Mouse (Mus musculus): ENCODE results near the gene Lrp6. TPM values are rescaled to one million over a fixed set of nuclear protein-coding genes. Genes with fewer than 3 reads are reported as not detected.

Lrp6 gene
- total and polyA plus RNA-seq, 3 experiments, result 16.5 to 50.0 (median 48.7) TPM

DNA sequence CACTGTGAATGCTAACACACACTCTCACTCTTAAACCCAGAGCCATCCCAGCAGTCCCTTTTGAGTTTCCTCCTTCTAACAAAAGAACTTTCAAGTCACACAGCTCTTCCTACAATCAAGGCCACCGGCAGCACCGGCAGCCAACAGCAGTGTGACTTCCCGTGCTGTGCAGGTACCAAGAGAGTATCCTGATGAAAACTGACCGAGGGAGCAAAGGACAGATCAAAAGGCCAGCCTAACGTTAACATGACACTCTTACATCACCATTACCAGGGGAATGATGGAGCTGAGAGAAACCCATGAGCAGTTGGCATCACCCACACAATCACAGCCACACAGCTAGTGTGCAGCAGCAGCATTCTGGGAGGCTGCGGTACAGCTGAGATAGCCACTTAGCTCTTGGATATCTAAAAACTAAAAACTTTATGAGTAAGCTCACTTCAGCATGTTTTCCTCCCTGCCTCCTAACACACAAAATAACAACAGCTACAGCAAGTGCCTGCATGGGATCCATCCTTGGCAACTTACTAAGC lies 39.1 kb downstream of the Lrp6 start:
- Histone ChIP-seq H3K4me3 (no peak overlapping the region), H3K27ac (no peak overlapping the region)
- WGBS, result 21% methylated on average over 6 of the region's 6 CpGs

DNA sequence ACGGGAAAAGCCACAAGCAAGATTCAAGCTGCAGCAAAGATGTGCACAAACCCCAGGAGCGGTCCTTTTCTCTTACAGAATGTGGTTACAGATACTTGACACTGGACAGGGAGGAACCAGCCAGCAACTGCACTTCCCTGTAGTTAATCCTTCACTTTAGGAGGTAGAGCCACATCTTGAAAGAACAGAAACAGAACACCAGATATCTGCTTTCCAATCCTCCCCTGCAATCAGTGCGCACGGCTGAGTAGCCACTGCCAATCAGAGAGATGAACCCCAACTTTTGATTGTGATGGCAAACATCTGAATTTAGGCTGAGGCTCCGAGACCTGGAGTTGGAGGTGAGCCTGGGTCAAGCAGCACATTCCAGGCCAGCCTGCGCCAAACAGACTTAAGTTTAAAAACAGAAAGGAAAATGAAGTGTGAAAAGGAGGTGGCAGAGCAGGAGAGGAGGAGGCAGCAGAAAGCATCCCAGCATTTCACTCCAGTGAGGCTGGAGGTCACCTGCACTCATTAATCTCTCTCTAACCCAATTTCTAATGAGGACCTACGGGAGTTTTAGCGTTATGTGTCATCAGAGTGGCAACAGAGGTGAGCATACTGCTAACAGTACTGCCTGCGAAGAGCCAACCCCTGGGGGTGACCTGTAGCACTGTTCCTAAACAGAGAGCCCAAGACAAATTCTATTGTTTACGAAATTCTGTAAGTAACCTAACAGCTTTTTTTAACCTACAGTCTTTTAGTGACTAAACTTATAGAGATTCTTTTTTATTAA lies 39.8 kb downstream of the Lrp6 start:
- no peak overlapping the region for H3K27ac ChIP-seq
- no peaks in the 10 kb centered on the region for H3K27me3 ChIP-seq (ENCODE audit: control insufficient read depth, insufficient read depth, low read length)
- WGBS, result 55% methylated on average over 10 of the region's 10 CpGs
- no peak for DNase-seq
- H3K4me3 ChIP-seq, result no peak overlapping the region
- no peak overlapping the region for H3K9ac ChIP-seq (ENCODE audit: low read depth, low read length)
- TF ChIP-seq EP300 (IDR thresholded peaks at IDR 0.05; ENCODE audit: insufficient read depth, low read depth, low read length) (no peak), POLR2A (IDR thresholded peaks at IDR 0.05; ENCODE audit: insufficient read depth, low read depth, low read length) (no peak), CTCF (IDR thresholded peaks at IDR 0.05) (no peak)
- peaks cover 3% of the 10 kb centered on the region for H3K36me3 ChIP-seq (ENCODE audit: control insufficient read depth, insufficient read depth, low read length)
- intact Hi-C loops (cut with DNase I), result loop anchor here (5.0 kb wide), 1 partner anchor 40 kb away; the partner anchor contains the start of gene Lrp6
- peaks cover 11% of the 10 kb centered on the region for H3K79me2 ChIP-seq (replicated peaks; ENCODE audit: control insufficient read depth, insufficient read depth, low read length)
- H3K4me1 ChIP-seq (ENCODE audit: control insufficient read depth, insufficient read depth, low read length), result peaks cover 21% of the 10 kb centered on the region

More for the DNA sequence above, 39.1 kb downstream of the Lrp6 start:
- intact Hi-C loops (cut with DNase I), result loop anchor here (5.0 kb wide), 1 partner anchor 40 kb away; the partner anchor contains the start of gene Lrp6
- H3K4me1 ChIP-seq (ENCODE audit: control insufficient read depth, insufficient read depth, low read length), result peaks cover 21% of the 10 kb centered on the region
- H3K27me3 ChIP-seq (ENCODE audit: control insufficient read depth, insufficient read depth, low read length), result no peaks in the 10 kb centered on the region
- peaks cover 3% of the 10 kb centered on the region for H3K36me3 ChIP-seq (ENCODE audit: control insufficient read depth, insufficient read depth, low read length)
- no peak for DNase-seq
- peaks cover 10% of the 10 kb centered on the region for H3K79me2 ChIP-seq (replicated peaks; ENCODE audit: control insufficient read depth, insufficient read depth, low read length)
- H3K9ac ChIP-seq (ENCODE audit: low read depth, low read length), result no peak overlapping the region
- TF ChIP-seq EP300 (IDR thresholded peaks at IDR 0.05; ENCODE audit: insufficient read depth, low read depth, low read length), result no peak
- TF ChIP-seq CTCF (IDR thresholded peaks at IDR 0.05), result no peak
- no peak for TF ChIP-seq POLR2A (IDR thresholded peaks at IDR 0.05; ENCODE audit: insufficient read depth, low read depth, low read length)

GRCm38 (mm10) chr6:134526275-134526674 lies 40.5 kb downstream of the Lrp6 start:
- intact Hi-C loops (cut with DNase I), result loop anchor here (5.0 kb wide), 1 partner anchor 41 kb away; the partner anchor contains the start of gene Lrp6

GRCm38 (mm10) chr6:134521411-134521810 lies 45.4 kb downstream of the Lrp6 start:
- H3K4me3 ChIP-seq, result no peak overlapping the region
- DNase-seq, result no peak
- no peak overlapping the region for H3K27ac ChIP-seq
- H3K36me3 ChIP-seq (ENCODE audit: control insufficient read depth, insufficient read depth, low read length), result peaks cover 6% of the 10 kb centered on the region
- peaks cover 6% of the 10 kb centered on the region for H3K4me1 ChIP-seq (ENCODE audit: control insufficient read depth, insufficient read depth, low read length)
- H3K79me2 ChIP-seq (replicated peaks; ENCODE audit: control insufficient read depth, insufficient read depth, low read length), result peaks cover 6% of the 10 kb centered on the region; the same call in 1 of the 2 replicates
- intact Hi-C loops (cut with DNase I), result no loop called here
- no peaks in the 10 kb centered on the region for H3K27me3 ChIP-seq (ENCODE audit: control insufficient read depth, insufficient read depth, low read length)
- TF ChIP-seq CTCF (IDR thresholded peaks at IDR 0.05) (no peak), EP300 (IDR thresholded peaks at IDR 0.05; ENCODE audit: insufficient read depth, low read depth, low read length) (no peak), POLR2A (IDR thresholded peaks at IDR 0.05; ENCODE audit: insufficient read depth, low read depth, low read length) (no peak)
- 73% methylated on average over 10 of the region's 10 CpGs for WGBS
- no peak overlapping the region for H3K9ac ChIP-seq (ENCODE audit: low read depth, low read length)

More at GRCm38 (mm10) chr6:134526275-134526674, 40.5 kb downstream of the Lrp6 start:
- no peak overlapping the region for H3K27ac ChIP-seq
- DNase-seq, result no peak
- peaks cover 12% of the 10 kb centered on the region for H3K79me2 ChIP-seq (replicated peaks; ENCODE audit: control insufficient read depth, insufficient read depth, low read length)
- no peaks in the 10 kb centered on the region for H3K27me3 ChIP-seq (ENCODE audit: control insufficient read depth, insufficient read depth, low read length)
- H3K9ac ChIP-seq (ENCODE audit: low read depth, low read length), result no peak overlapping the region
- 70% methylated on average over 5 of the region's 5 CpGs for WGBS
- peaks cover 21% of the 10 kb centered on the region for H3K4me1 ChIP-seq (ENCODE audit: control insufficient read depth, insufficient read depth, low read length)
- no peak overlapping the region for H3K4me3 ChIP-seq
- H3K36me3 ChIP-seq (ENCODE audit: control insufficient read depth, insufficient read depth, low read length), result peaks cover 3% of the 10 kb centered on the region
- TF ChIP-seq CTCF (IDR thresholded peaks at IDR 0.05), result no peak

DNA sequence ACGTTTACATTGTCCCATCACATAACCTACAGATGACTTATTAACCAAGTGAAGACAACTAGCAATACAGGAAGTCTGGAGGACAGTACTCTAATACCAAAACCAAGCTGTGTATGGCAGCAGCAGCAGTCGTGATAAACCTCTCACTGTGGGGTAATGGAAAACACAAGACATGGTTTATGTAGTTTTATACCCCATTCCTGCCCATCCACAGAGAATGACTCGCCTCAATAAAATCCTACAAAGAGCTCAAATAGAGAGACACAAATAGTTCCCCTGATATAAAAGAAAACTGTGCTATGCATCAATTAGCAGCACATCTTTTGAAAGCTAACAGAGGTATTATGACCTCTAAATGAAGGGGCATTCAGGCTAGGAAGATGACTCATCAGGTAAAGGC lies 45.9 kb downstream of the Lrp6 start:
- H3K27me3 ChIP-seq (ENCODE audit: control insufficient read depth, insufficient read depth, low read length), result no peaks in the 10 kb centered on the region
- H3K9ac ChIP-seq (ENCODE audit: low read depth, low read length), result no peak overlapping the region
- 64% methylated on average over 3 of the region's 3 CpGs for WGBS
- H3K4me3 ChIP-seq, result no peak overlapping the region
- H3K79me2 ChIP-seq (replicated peaks; ENCODE audit: control insufficient read depth, insufficient read depth, low read length), result peaks cover 4% of the 10 kb centered on the region; the same call in 1 of the 2 replicates
- peaks cover 6% of the 10 kb centered on the region for H3K36me3 ChIP-seq (ENCODE audit: control insufficient read depth, insufficient read depth, low read length)
- no peak overlapping the region for H3K27ac ChIP-seq
- intact Hi-C loops (cut with DNase I), result no loop called here
- no peak for DNase-seq
- peaks cover 4% of the 10 kb centered on the region for H3K4me1 ChIP-seq (ENCODE audit: control insufficient read depth, insufficient read depth, low read length)
- no peak for TF ChIP-seq POLR2A (IDR thresholded peaks at IDR 0.05; ENCODE audit: insufficient read depth, low read depth, low read length)
- no peak for TF ChIP-seq CTCF (IDR thresholded peaks at IDR 0.05)
- TF ChIP-seq EP300 (IDR thresholded peaks at IDR 0.05; ENCODE audit: insufficient read depth, low read depth, low read length), result no peak

GRCm38 (mm10) chr6:134518450-134518849 lies 48.3 kb downstream of the Lrp6 start:
- DNase-seq, result no peak
- Histone ChIP-seq H3K27me3 (ENCODE audit: control insufficient read depth, insufficient read depth, low read length) (no peaks in the 10 kb centered on the region), H3K9ac (ENCODE audit: low read depth, low read length) (no peak overlapping the region), H3K27ac (no peak overlapping the region), H3K36me3 (ENCODE audit: control insufficient read depth, insufficient read depth, low read length) (peaks cover 14% of the 10 kb centered on the region), H3K4me1 (ENCODE audit: control insufficient read depth, insufficient read depth, low read length) (peaks cover 4% of the 10 kb centered on the region), H3K79me2 (replicated peaks; ENCODE audit: control insufficient read depth, insufficient read depth, low read length) (peaks cover 3% of the 10 kb centered on the region; the same call in 1 of the 2 replicates), H3K4me3 (no peak overlapping the region)
- WGBS, result 77% methylated on average over 5 of the region's 5 CpGs
- intact Hi-C loops (cut with DNase I), result no loop called here
- no peak for TF ChIP-seq EP300 (IDR thresholded peaks at IDR 0.05; ENCODE audit: insufficient read depth, low read depth, low read length)
- no peak for TF ChIP-seq CTCF (IDR thresholded peaks at IDR 0.05)
- TF ChIP-seq POLR2A (IDR thresholded peaks at IDR 0.05; ENCODE audit: insufficient read depth, low read depth, low read length), result no peak
